Mouse (Mus musculus) embryo, embryonic 11 days (tissue): ENCODE data around the gene Pdxp.

Experiments
- DNase-seq: peaks from one replicate; pipeline ENCODE4 v3.0.0-alpha.2; 2015

Gene Pdxp

GRCm38 (mm10) chr15:78899740-78900584 lies 13.8 kb upstream of the Pdxp start, which contains the start of gene Sh3bp1:
Gene Sh3bp1 (plus strand): TSS chr15:78899768.
- peak; percentile 86 for DNase-seq

- no peak for DNase-seq
These were observed 12.9 kb upstream of the Pdxp start for GRCm38 (mm10) chr15:78900585-78901421.

GRCm38 (mm10) chr15:78901422-78901789 lies 12.3 kb upstream of the Pdxp start:
- no peak for DNase-seq

- DNase-seq: peak; percentile 78
These were observed 10.5 kb upstream of the Pdxp start for GRCm38 (mm10) chr15:78903243-78903642.

GRCm38 (mm10) chr15:78908399-78908798 lies 5.3 kb upstream of the Pdxp start:
- no peak for DNase-seq

GRCm38 (mm10) chr15:78908982-78909381 lies 4.7 kb upstream of the Pdxp start:
- DNase-seq: no peak

- peak; percentile 68 for DNase-seq
These were observed 1.7 kb upstream of the Pdxp start for GRCm38 (mm10) chr15:78912040-78912439.

GRCm38 (mm10) chr15:78914091-78914822 lies 538 bp downstream of the Pdxp start:
- peak; percentile 84 for DNase-seq

GRCm38 (mm10) chr15:78914823-78915659 lies 1.3 kb downstream of the Pdxp start:
- DNase-seq: no peak

- peak; percentile 91 for DNase-seq
These were observed 1.9 kb downstream of the Pdxp start for GRCm38 (mm10) chr15:78915660-78916017.

- no peak for DNase-seq
These were observed 2.5 kb downstream of the Pdxp start for GRCm38 (mm10) chr15:78916052-78916826.

GRCm38 (mm10) chr15:78918126-78918525 lies 4.4 kb downstream of the Pdxp start:
- no peak for DNase-seq

- DNase-seq: no peak
These were observed 6.2 kb downstream of the Pdxp start for GRCm38 (mm10) chr15:78919914-78920313.

- DNase-seq: no peak
These were observed 9.0 kb downstream of the Pdxp start for GRCm38 (mm10) chr15:78922700-78923099.

GRCm38 (mm10) chr15:78923585-78923984 lies 9.9 kb downstream of the Pdxp start:
- peak; percentile 38 for DNase-seq

- peak; percentile 31 for DNase-seq
These were observed 11.4 kb downstream of the Pdxp start for GRCm38 (mm10) chr15:78925129-78925528.

- DNase-seq: peak; percentile 89
These were observed 12.6 kb downstream of the Pdxp start, which contains the start of gene Lgals1 for GRCm38 (mm10) chr15:78926021-78926919. Gene Lgals1 (plus strand): TSS chr15:78926725.

- DNase-seq: no peak
These were observed 13.5 kb downstream of the Pdxp start for GRCm38 (mm10) chr15:78927021-78927787.

GRCm38 (mm10) chr15:78927788-78928457 lies 14.2 kb downstream of the Pdxp start:
- DNase-seq: peak; percentile 88
